Mouse (Mus musculus): ENCODE data around the gene Dusp12. TPM values are rescaled to one million over a fixed set of nuclear protein-coding genes. Genes with fewer than 3 reads are reported as not detected.

The Dusp12 gene
- polyA plus RNA-seq (2017; shearing (Covaris generic)) = 10 to 100 TPM; 24.2 to 31.6 TPM

DNA sequence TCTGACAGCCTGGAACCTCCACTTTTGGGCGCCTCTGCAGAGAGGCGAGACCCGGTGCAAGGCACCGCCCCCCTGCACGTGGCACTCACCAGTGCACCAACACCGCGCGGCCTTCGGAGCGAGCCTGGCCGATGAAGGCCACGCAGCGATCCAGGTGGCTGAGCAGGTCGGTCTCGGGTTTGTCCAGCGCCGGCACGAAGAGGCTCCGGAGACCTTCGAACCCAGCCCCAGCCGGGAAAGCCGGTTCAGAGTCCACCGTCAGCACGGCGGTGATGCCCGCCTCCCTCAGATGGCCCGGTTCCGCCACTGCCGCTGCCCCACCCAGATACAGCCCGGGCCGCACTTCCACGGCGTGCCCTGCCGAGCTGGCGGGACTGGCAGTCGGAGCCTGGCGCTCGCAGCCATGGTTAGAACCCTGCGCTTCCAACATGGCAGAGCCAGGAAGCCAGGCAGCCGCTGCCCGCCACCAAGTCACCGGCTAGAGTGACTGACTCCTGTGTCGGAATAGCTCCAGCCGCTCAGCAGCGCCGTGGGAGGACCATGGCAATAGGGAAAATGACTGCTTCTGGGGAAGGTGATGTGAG, at the start of gene Dusp12, which contains the start of gene Gm26620:
Gene Dusp12 (minus strand): TSS at position 563 of the 584 bp plus-strand sequence.
Gene Gm26620 (plus strand): TSS at position 88 of the 584 bp plus-strand sequence.

DNA sequence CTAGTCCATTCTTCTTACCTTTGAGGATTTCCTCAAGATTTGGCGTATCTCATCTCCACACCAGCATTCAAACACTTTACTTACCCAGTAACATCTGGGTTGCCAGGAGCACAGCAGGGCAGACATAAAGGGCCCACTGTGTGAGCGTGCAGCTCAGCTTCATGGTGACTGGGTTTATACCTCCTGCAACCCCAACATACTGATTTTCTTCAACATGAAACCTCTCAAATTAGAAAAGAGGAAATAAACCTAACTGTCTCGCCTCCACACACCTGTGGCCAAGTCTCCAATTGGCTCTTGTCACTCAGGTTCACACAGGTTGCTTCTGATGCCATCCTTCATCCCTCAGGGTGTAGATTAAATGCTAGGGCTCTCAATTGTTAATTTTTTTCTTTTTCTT, 42.0 kb upstream of the Dusp12 start, which contains the start of gene Fcrla:
Gene Fcrla (minus strand): TSS at position 206 of the 400 bp plus-strand sequence.

DNA sequence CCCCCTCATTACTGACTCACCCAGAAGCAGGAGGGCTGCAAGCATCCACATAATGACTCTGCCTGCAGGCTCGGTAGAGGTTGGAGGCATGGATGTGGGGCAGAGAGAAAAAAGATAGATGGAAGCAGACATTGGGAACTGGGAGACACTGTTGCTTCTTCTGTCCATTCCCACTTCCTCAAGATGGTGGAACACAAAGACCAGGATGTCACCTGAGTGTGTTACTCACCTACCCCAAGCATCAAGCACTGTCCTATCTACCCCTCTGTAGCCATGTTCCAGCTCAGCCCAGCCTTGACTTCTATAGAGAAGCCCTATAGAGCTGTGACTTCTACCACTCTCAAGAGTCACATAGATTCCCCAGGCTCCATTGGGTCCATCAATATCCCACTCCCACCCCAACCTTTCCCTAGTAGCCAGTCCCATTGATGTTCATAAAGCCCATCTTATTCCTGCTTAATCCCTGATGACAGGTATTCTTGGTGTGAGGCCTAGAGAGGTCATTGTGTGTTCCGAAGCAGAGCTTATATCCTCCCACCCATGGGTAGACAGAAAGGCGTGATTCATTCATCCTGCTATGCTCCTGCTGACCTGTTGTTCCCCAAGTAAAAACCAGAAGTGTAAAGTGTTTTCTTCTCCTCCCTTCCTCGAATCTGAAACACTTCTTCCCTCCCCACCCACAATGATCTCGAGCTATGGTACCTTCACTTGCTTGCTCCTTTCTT, 27.7 kb upstream of the Dusp12 start, which contains the start of gene Fcrlb:
Gene Fcrlb (minus strand): TSS at position 51 of the 725 bp plus-strand sequence.

DNA sequence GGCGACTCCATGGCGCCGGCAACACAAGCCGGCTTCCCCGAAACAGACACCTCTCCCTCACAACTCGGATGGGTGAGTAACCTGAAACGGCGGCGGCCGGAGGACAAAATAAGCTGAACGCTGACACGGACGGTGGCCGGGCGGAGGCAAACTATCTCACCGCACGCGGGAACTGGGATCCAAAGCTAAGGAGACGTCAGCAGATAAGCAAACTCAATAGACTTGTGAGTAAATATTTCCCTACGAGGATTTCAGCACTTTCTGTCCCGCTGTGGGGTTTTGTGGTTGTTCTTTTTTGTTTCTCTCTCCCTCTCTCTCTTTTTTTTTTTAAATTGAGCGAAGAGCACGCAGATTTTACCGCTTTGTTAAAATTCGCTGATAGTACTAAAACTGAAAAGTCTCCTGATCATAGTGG, 17.6 kb downstream of the Dusp12 start, which contains the start of gene Atf6:
Gene Atf6 (minus strand): TSS at position 81 of the 415 bp plus-strand sequence.

Other genes starting within 250 kb of the Dusp12 start
- gene Olfml2b, start 241.0 kb downstream of the Dusp12 start, polyA plus RNA-seq (2017; shearing (Covaris generic)) = not detected
- 10 to 100 TPM in 1 of 2 experiments, 1 to 10 TPM in 1; 8.7 to 12.1 TPM for gene Atf6, start 17.8 kb downstream of the Dusp12 start, polyA plus RNA-seq (2017; shearing (Covaris generic))
- gene Gm26620, start 475 bp downstream of the Dusp12 start, polyA plus RNA-seq (2017; shearing (Covaris generic)) = not detected
- gene Fcrlb, start 27.4 kb upstream of the Dusp12 start, polyA plus RNA-seq (2017; shearing (Covaris generic)) = under 1 TPM in 1 of 2 experiments, not detected in 1; 0.49 TPM
- 1 to 10 TPM in 1 of 2 experiments, under 1 TPM in 1; 0.49 to 1.1 TPM for gene Fcrla, start 42.0 kb upstream of the Dusp12 start, polyA plus RNA-seq (2017; shearing (Covaris generic))
- gene Fcgr2b, start 91.0 kb upstream of the Dusp12 start, polyA plus RNA-seq (2017; shearing (Covaris generic)) = 10 to 100 TPM in 1 of 2 experiments, under 1 TPM in 1; 0.27 to 11.4 TPM
- 1 to 10 TPM in 1 of 2 experiments, under 1 TPM in 1; 0.60 to 5.1 TPM for gene Fcgr4, start 133.4 kb upstream of the Dusp12 start, polyA plus RNA-seq (2017; shearing (Covaris generic))
- gene Fcgr3, start 179.4 kb upstream of the Dusp12 start, polyA plus RNA-seq (2017; shearing (Covaris generic)) = 10 to 100 TPM in 1 of 2 experiments, 1 to 10 TPM in 1; 2.9 to 14.3 TPM
- gene Cfap126, start 228.4 kb upstream of the Dusp12 start, polyA plus RNA-seq (2017; shearing (Covaris generic)) = under 1 TPM; 0.44 to 0.68 TPM